Mouse (Mus musculus) MEL (cell line): Measurements from ENCODE around the gene Phf21a. TPM values are rescaled to one million over a fixed set of nuclear protein-coding genes. Genes with fewer than 3 reads are reported as not detected.

Experiments used
- DNase-seq: peaks from one replicate; pipeline ENCODE4 v3.0.0; 2011; ENCODE audit warnings: low read depth, low spot score
- H3K27ac ChIP-seq: 2 replicates; pipeline ENCODE4 v1.5.1; 2012; ENCODE audit warnings: low read depth, mild to moderate bottlenecking, control low read depth, low read length, moderate library complexity; ENCODE audit not compliant: control insufficient read depth
- H3K27me3 ChIP-seq, 2 experiments: fragments of 150-350 bp in 1 of 2; sonication (generic) in 1 of 2; 2 replicates each; pipeline ENCODE4 v1.6.1; 2012; ENCODE audit warnings: low read length in 2 of 2, mild to moderate bottlenecking in 2 of 2, improper control_type of control experiment in 1 of 2, moderate library complexity in 1 of 2; ENCODE audit not compliant: insufficient read depth in 2 of 2, control insufficient read depth in 1 of 2
- H3K36me3 ChIP-seq, 2 experiments: 2 replicates each; pipeline ENCODE4 v1.6.1; 2012 to 2014; ENCODE audit warnings: low read length in 2 of 2, improper control_type of control experiment in 1 of 2, inconsistent platforms in 1 of 2, mild to moderate bottlenecking in 1 of 2; ENCODE audit not compliant: insufficient read depth in 2 of 2, control insufficient read depth in 1 of 2
- H3K4me1 ChIP-seq, 2 experiments: fragments of 150-350 bp in 1 of 2; sonication (generic) in 1 of 2; 2 replicates each; pipeline ENCODE4 v1.6.1; 2012; ENCODE audit warnings: low read length in 2 of 2, improper control_type of control experiment in 1 of 2, mild to moderate bottlenecking in 1 of 2; ENCODE audit not compliant: insufficient read depth in 2 of 2, control insufficient read depth in 1 of 2
- H3K4me3 ChIP-seq, 2 experiments: fragments of 150-350 bp in 1 of 2; sonication (generic) in 1 of 2; 2 replicates each; pipeline ENCODE4 v1.5.1; 2012; ENCODE audit warnings: low read depth in 2 of 2, low read length in 2 of 2, mild to moderate bottlenecking in 2 of 2, moderate library complexity in 2 of 2, control low read depth in 1 of 2, improper control_type of control experiment in 1 of 2; ENCODE audit not compliant: control insufficient read depth in 1 of 2, insufficient read depth in 1 of 2
- H3K79me2 ChIP-seq: 2 replicates; pipeline ENCODE4 v1.6.1; 2012; ENCODE audit warnings: mild to moderate bottlenecking, low read length, moderate library complexity; ENCODE audit not compliant: control insufficient read depth, poor library complexity, insufficient read depth
- H3K9ac ChIP-seq: 2 replicates; pipeline ENCODE4 v1.6.1; 2012; ENCODE audit warnings: low read depth, mild to moderate bottlenecking, control low read depth, low read length, moderate library complexity; ENCODE audit not compliant: control insufficient read depth, poor library complexity, severe bottlenecking
- H3K9me3 ChIP-seq: fragments of 150-350 bp; sonication (generic); replicated peaks from 2 replicates; pipeline ENCODE4 v1.6.1; 2012; ENCODE audit warnings: mild to moderate bottlenecking, low read length, improper control_type of control experiment, moderate library complexity; ENCODE audit not compliant: insufficient read depth
- BHLHE40 ChIP-seq: IDR thresholded peaks from 2 replicates; pipeline ENCODE4 v1.6.1; 2012; ENCODE audit warnings: low read depth, mild to moderate bottlenecking, inconsistent platforms, low read length, improper control_type of control experiment, borderline replicate concordance
- CHD2 ChIP-seq: IDR thresholded peaks from 2 replicates; pipeline ENCODE4 v1.6.1; 2011; ENCODE audit warnings: low read length, improper control_type of control experiment
- E2F4 ChIP-seq: IDR thresholded peaks from 2 replicates; pipeline ENCODE4 v1.6.1; 2011; ENCODE audit warnings: low read depth, low read length, improper control_type of control experiment, borderline replicate concordance
- ELF1 ChIP-seq: IDR thresholded peaks from 2 replicates; pipeline ENCODE4 v1.6.1; 2014; ENCODE audit warnings: low read depth, mild to moderate bottlenecking, inconsistent platforms, low read length, improper control_type of control experiment, moderate library complexity
- MAZ ChIP-seq: IDR thresholded peaks from 2 replicates; pipeline ENCODE4 v1.6.1; 2012; ENCODE audit warnings: low read depth, mild to moderate bottlenecking, inconsistent platforms, low read length, improper control_type of control experiment
- NRF1 ChIP-seq: IDR thresholded peaks from 2 replicates; pipeline ENCODE4 v1.6.1; 2014; ENCODE audit warnings: low read depth, mild to moderate bottlenecking, inconsistent platforms, low read length, improper control_type of control experiment, moderate library complexity; ENCODE audit not compliant: poor library complexity, insufficient read depth, severe bottlenecking
- SIN3A ChIP-seq: IDR thresholded peaks from 2 replicates; pipeline ENCODE4 v1.6.1; 2012; ENCODE audit warnings: low read length, improper control_type of control experiment, inconsistent platforms
- SMC3 ChIP-seq: IDR thresholded peaks from 2 replicates; pipeline ENCODE4 v1.6.1; 2011; ENCODE audit warnings: low read depth, low read length, improper control_type of control experiment
- TCF12 ChIP-seq: IDR thresholded peaks from 2 replicates; pipeline ENCODE4 v1.6.1; 2014; ENCODE audit warnings: low read depth, mild to moderate bottlenecking, inconsistent platforms, low read length, improper control_type of control experiment, moderate library complexity
- UBTF ChIP-seq: IDR thresholded peaks from 2 replicates; pipeline ENCODE4 v1.6.1; 2012; ENCODE audit warnings: low read depth, mild to moderate bottlenecking, inconsistent platforms, low read length, improper control_type of control experiment, moderate library complexity, borderline replicate concordance; ENCODE audit not compliant: insufficient read depth
- USF2 ChIP-seq, 2 experiments: IDR thresholded peaks; 2 replicates each; pipeline ENCODE4 v1.6.1; 2011 to 2012; ENCODE audit warnings: improper control_type of control experiment in 2 of 2, low read length in 2 of 2, borderline replicate concordance in 1 of 2, inconsistent platforms in 1 of 2, low read depth in 1 of 2, mild to moderate bottlenecking in 1 of 2; ENCODE audit not compliant: insufficient read depth in 1 of 2
- ZC3H11A ChIP-seq: IDR thresholded peaks from 2 replicates; pipeline ENCODE4 v1.6.1; 2012; ENCODE audit warnings: low read depth, mild to moderate bottlenecking, inconsistent platforms, low read length, improper control_type of control experiment
- ZNF384 ChIP-seq: IDR thresholded peaks from 2 replicates; pipeline ENCODE4 v1.6.1; 2012; ENCODE audit warnings: low read depth, mild to moderate bottlenecking, inconsistent platforms, low read length, improper control_type of control experiment
- polyA plus RNA-seq, 2 experiments: library from polyadenylated mRNA; stranded (reverse) in 1 of 2; unstranded in 1 of 2; fragments of >175 nt in 1 of 2; fragments of >200 nt in 1 of 2; gene quantifications; 2 replicates each; pipeline versions ENCODE4 v1.2.1 to v1.2.4; 2012; ENCODE audit warnings: low replicate concordance in 2 of 2, low read depth in 1 of 2; ENCODE audit not compliant: insufficient read length in 2 of 2, insufficient read depth in 1 of 2, missing spikeins in 1 of 2
- total RNA-seq: library from RNA; depleted of rRNA; stranded (reverse); fragments of 300-350 nt; gene quantifications from 2 replicates; pipeline ENCODE4 v1.2.3, GENCODE M21; 2012

Gene Phf21a
- total and polyA plus RNA-seq, 3 experiments, result 4.7 to 245 (median 15.6) TPM

DNA sequence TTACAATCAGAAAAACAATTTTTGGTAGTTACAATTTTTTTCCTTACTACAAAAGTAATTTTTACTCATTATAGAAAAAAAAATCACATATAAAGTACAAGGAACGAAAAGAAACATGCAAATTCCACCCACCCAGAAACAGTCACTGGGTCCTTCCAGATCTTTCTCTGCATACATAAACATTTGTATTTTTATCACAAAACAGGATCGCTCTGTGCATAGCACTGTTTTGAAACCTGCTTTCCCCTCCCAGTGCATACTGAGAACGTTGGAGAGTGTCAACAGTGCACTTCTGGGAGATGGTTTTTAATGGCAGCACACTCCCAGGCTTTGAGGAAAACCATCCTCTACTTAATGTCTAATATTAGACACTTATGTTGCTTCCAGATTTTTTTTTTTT is 25.3 kb upstream of the Phf21a start:
- TF ChIP-seq BHLHE40, result no peak
- no peak for TF ChIP-seq NRF1
- Histone ChIP-seq H3K4me1 (no peaks in the 10 kb centered on the region), H3K9ac (no peak overlapping the region)

DNA sequence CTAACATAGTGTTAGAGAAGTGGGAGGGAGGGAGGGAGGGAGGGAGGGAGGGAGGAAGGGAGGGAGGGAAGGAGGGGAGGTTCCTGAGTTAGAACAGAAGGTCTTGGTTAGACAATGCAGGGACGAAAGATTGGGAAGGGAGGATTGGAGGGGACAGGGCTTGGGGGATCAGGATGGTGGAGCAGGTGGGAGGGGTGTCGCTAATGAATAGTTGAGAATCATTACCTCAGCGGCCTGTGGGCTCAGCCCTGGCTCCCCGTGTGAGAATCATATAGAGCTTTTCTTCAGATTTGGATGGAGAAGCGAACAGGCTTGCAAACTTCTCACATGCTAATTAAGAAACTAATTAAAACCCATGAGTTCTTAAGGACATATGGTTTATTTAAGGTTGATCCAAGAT is 23.3 kb upstream of the Phf21a start:
- no peak for TF ChIP-seq USF2 (IDR thresholded peaks at IDR 0.05; ENCODE audit: borderline replicate concordance in 1 of 2, insufficient read depth in 1 of 2, low read depth in 1 of 2, low read length in 2 of 2)
- TF ChIP-seq ZNF384, result no peak
- TF ChIP-seq SMC3, result no peak
- no peak for TF ChIP-seq UBTF
- TF ChIP-seq CHD2, result no peak
- TF ChIP-seq MAZ, result no peak
- no peak for TF ChIP-seq SIN3A
- no peak overlapping the region for H3K9ac ChIP-seq
- no peaks in the 10 kb centered on the region for H3K36me3 ChIP-seq
- H3K9me3 ChIP-seq, result no peaks in the 10 kb centered on the region
- H3K27ac ChIP-seq, result no peak overlapping the region
- no peaks in the 10 kb centered on the region for H3K4me1 ChIP-seq
- H3K79me2 ChIP-seq, result no peaks in the 10 kb centered on the region
- H3K4me3 ChIP-seq, result no peak overlapping the region
- H3K27me3 ChIP-seq, result peaks cover 21 to 31% of the 10 kb centered on the region in 2 experiments
- no peak for DNase-seq

More for the DNA sequence above, 25.3 kb upstream of the Phf21a start:
- no peak for DNase-seq
- no peak overlapping the region for H3K27ac ChIP-seq
- no peak overlapping the region for H3K4me3 ChIP-seq
- no peaks in the 10 kb centered on the region for H3K79me2 ChIP-seq
- H3K9me3 ChIP-seq, result no peaks in the 10 kb centered on the region
- no peaks in the 10 kb centered on the region for H3K36me3 ChIP-seq
- H3K27me3 ChIP-seq, result peaks cover 17 to 28% of the 10 kb centered on the region in 2 experiments

DNA sequence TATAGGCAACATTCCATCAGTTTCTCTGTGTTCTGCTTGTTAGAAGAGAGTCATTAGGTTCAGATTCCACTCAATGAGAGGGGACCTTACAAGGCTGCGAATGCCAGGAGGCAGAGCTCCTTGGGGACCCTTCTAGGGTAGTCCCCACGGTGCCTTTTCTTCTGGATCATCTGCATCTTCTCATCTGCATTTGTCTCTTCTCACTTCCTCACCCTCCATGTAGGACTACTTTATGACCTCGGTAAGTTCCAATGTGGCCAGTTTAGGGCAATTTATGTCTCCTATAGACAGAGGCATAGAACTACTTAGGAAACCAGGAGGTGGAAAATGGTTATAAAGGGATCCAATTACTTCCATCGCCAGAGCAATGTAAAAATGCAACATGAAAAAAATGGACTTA is 21.8 kb upstream of the Phf21a start:
- no peak for DNase-seq
- no peaks in the 10 kb centered on the region for H3K79me2 ChIP-seq
- H3K36me3 ChIP-seq, result no peaks in the 10 kb centered on the region
- TF ChIP-seq ZC3H11A (no peak), ELF1 (no peak), SIN3A (no peak), CHD2 (no peak), USF2 (IDR thresholded peaks at IDR 0.05; ENCODE audit: borderline replicate concordance in 1 of 2, insufficient read depth in 1 of 2, low read depth in 1 of 2, low read length in 2 of 2) (no peak), E2F4 (no peak), TCF12 (no peak)
- peaks cover 21 to 27% of the 10 kb centered on the region in 2 experiments for H3K27me3 ChIP-seq
- H3K9me3 ChIP-seq, result no peaks in the 10 kb centered on the region
- H3K4me3 ChIP-seq, result no peak overlapping the region
- no peaks in the 10 kb centered on the region for H3K4me1 ChIP-seq
- no peak overlapping the region for H3K9ac ChIP-seq
- H3K27ac ChIP-seq, result no peak overlapping the region
